Mouse (Mus musculus) bone marrow, adult 2 months (tissue): ENCODE data around the gene Olfr1499. TPM values are rescaled to one million over a fixed set of nuclear protein-coding genes. Genes with fewer than 3 reads are reported as not detected.
"Not testable (repeated sequence)": the region's sequence is repeated elsewhere in the genome, so short reads cannot be mapped to it uniquely, and the experiment has no call there.

ENCODE experiments used
- H3K27ac ChIP-seq: fragments of 200-500 bp; 2 replicates; pipeline ENCODE4 v1.5.1; 2012; ENCODE audit warnings: low read depth, mild to moderate bottlenecking, control low read depth, inconsistent platforms, low read length; ENCODE audit not compliant: control insufficient read depth, poor library complexity, insufficient read depth
- H3K4me1 ChIP-seq: fragments of 200-500 bp; 2 replicates; pipeline ENCODE4 v1.6.1; 2011; ENCODE audit warnings: low read length; ENCODE audit not compliant: control insufficient read depth, insufficient read depth
- H3K4me3 ChIP-seq: fragments of 200-500 bp; replicated peaks from 2 replicates; pipeline ENCODE3; 2011; ENCODE audit warnings: mild to moderate bottlenecking, low read depth, low read length, control low read depth; ENCODE audit not compliant: control insufficient read depth
- CTCF ChIP-seq: fragments of 200-500 bp; IDR thresholded peaks from 2 replicates; pipeline ENCODE4 v1.5.1; 2011; ENCODE audit warnings: low read length, control low read depth; ENCODE audit not compliant: control insufficient read depth, insufficient read depth
- POLR2A ChIP-seq: fragments of 200-500 bp; IDR thresholded peaks from 2 replicates; pipeline ENCODE4 v1.6.1; 2011; ENCODE audit warnings: low read depth, mild to moderate bottlenecking, control low read depth, low read length, borderline replicate concordance; ENCODE audit not compliant: control insufficient read depth
- WGBS: fragments of 180-500 bp; shearing (Covaris S2); methylation state at CpG from one replicate; pipeline ENCODE4 v1.1.7; 2018; 5-methylcytosine and 5-hydroxymethylcytosine counted together
- polyA plus RNA-seq: library from polyadenylated mRNA; stranded (reverse); fragments of >200 nt; gene quantifications from 2 replicates; pipeline ENCODE4 v1.2.4, GENCODE M21; 2011; ENCODE audit warnings: low replicate concordance; ENCODE audit not compliant: missing spikeins, insufficient read depth, insufficient read length

Gene Olfr1499
- polyA plus RNA-seq = not detected in 2 replicates

DNA sequence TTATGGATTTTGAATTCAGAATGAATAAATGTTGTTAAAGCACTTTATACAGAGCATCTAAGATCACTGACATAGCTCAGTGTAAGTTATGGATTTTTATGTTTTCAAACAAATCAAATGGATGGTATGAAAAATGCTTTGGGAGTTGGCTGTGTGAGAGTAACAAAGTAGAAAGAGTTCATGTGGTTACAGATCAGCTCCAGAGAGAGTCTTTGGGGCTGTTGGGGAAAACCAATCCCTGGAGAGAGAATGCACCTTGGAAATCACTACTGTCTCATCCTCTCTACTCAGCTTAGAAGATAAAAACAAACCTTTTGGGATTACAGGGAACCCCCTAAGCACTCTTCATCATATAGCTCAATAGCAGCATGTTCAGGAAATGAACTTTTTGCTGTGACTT lies at the start of gene Olfr1499:
Gene Olfr1499 (minus strand): TSS at position 101 of the 400 bp plus-strand sequence.
- TF ChIP-seq CTCF (no peak), POLR2A (no peak)
- no peaks in the 10 kb centered on the region for H3K4me1 ChIP-seq
- no peak within 1 kb of the TSS for H3K27ac ChIP-seq
- no peak within 1 kb of the TSS for H3K4me3 ChIP-seq

DNA sequence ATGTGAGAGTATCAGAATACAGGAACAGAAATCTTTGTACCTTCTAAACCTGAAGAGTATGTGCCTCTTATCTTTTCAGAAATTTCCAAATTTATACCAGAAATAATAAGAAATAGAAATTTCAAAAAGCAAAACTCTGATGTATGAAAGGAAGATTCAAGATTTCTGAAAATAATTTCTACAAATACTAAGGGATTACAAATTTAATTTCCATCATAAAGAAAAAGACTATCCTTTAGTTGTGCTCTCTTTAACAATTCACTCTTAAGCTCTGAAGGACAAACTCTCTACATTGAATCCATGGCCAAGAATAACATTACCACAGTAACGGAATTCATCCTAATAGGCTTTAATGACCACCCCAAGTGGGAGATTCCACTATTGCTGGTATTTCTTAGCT lies 42.2 kb upstream of the Olfr1499 start, which contains the start of gene Olfr1502:
Gene Olfr1502 (plus strand): TSS at position 301 of the 400 bp plus-strand sequence.
- no peak for TF ChIP-seq CTCF
- no peak for TF ChIP-seq POLR2A
- no peak within 1 kb of the TSS for H3K4me3 ChIP-seq
- no peaks in the 10 kb centered on the region for H3K4me1 ChIP-seq
- H3K27ac ChIP-seq = no peak within 1 kb of the TSS
- WGBS = 72% methylated on average over 1 of the region's 1 CpGs

DNA sequence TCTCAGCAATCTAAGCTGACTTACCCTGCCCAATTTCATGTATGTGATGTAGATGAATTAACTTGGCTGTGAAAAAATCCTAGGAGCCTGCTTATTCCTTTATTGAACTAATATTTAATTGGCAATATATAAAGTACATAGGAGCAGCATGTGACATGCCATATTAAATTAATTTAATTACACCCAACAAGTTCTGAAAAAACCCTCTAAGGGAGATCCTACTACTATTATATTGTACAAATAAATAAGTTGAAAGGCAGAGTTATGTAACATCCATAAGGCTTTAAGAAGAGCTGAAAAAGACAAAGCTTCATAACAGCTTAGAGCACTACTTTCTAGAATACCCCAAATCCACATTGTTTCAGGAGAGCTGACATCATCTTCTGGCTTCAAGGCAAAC lies 31.3 kb upstream of the Olfr1499 start, which contains the start of gene Olfr1501:
Gene Olfr1501 (minus strand): TSS at position 101 of the 400 bp plus-strand sequence.
- H3K4me3 ChIP-seq, H3K27ac ChIP-seq, H3K4me1 ChIP-seq: not testable (repeated sequence)

DNA sequence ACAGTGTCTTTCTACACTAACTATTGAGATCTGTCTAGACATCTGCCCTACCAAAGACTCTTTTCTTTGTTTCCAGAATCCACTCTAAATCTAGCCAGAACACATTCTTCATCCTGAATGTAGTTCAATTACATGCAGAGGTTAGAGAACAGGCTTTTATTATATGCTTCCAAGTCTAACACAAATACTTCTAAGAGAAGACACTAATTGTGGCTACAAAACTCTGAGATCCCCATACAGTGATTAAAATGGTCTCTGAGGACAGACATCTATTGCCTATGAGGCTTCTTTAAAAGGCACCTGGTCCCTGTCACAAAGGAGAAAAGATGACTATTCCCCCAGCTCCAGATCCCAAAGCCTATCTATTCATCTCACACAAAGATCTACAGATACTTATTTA lies 11.1 kb upstream of the Olfr1499 start, which contains the start of gene Olfr1500:
Gene Olfr1500 (minus strand): TSS at position 101 of the 400 bp plus-strand sequence.
- H3K4me1 ChIP-seq = no peaks in the 10 kb centered on the region
- no peak within 1 kb of the TSS for H3K27ac ChIP-seq
- H3K4me3 ChIP-seq = no peak within 1 kb of the TSS
- TF ChIP-seq POLR2A (no peak), CTCF (no peak)

DNA sequence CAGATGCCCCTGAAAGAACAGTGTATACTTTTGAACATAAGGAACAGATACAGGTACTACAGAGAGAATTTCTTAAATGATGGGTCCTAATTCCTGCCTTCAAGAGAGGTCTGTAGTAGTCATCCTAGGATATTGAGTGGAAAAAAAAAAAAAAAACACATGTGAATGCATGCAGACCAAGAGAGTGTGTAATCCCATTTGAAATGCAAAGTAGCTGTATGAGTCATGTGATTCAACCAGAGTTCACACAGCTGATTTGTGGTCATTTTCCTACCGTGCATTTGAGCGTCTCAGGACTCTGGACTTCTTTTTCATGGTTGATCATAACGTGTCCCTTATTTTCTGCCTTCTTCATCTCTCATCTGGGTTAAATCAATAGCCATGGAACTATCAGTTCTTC lies 9.2 kb upstream of the Olfr1499 start:
- H3K27ac ChIP-seq = no peak overlapping the region
- no peaks in the 10 kb centered on the region for H3K4me1 ChIP-seq
- TF ChIP-seq CTCF = no peak
- no peak for TF ChIP-seq POLR2A
- 69% methylated on average over 3 of the region's 3 CpGs for WGBS
- H3K4me3 ChIP-seq = no peak overlapping the region

DNA sequence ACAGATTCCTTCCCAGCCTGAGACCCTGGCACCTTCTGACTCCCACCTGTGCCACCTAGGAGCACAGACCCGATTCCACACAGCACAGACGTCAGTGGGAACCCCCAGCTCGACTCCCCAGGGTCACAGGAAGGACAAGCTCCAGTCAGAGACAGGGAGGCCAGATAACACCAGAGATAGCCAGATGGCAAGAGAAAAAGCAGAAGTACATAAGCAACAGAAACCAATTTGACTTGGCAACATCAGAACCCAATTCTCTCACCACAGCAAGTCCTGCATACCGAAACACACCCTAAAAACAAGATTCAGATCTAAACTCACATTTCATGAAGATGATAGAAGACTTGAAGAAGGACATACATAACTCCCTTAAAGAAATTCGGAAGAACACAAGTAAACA lies 1.6 kb upstream of the Olfr1499 start:
- WGBS = 17% methylated on average over 5 of the region's 5 CpGs
- TF ChIP-seq POLR2A (no peak), CTCF (no peak)
- Histone ChIP-seq H3K4me3 (no peak overlapping the region), H3K4me1 (no peaks in the 10 kb centered on the region), H3K27ac (no peak overlapping the region)

DNA sequence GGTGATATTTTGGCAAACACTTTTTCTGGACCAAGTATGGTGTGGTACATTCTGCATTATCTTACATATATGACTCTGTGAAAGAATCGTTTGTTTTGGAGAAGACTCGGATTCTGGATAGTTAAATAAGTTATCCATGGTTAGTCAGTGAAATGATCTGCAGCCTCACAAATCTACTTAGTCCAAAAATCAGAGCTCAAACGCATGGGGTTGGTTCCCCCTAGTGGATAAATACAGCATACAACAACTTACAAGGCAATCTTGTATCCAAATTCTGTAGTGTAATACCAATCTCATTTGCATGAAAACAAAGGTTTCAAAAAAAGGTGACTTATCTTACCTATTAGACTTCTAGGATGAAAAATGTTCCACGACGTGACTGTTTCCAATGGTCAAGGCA lies 420 bp downstream of the Olfr1499 start:
- 31% methylated on average over 5 of the region's 5 CpGs for WGBS
- TF ChIP-seq POLR2A (no peak), CTCF (no peak)
- Histone ChIP-seq H3K4me3 (no peak overlapping the region), H3K27ac (no peak overlapping the region), H3K4me1 (no peaks in the 10 kb centered on the region)

DNA sequence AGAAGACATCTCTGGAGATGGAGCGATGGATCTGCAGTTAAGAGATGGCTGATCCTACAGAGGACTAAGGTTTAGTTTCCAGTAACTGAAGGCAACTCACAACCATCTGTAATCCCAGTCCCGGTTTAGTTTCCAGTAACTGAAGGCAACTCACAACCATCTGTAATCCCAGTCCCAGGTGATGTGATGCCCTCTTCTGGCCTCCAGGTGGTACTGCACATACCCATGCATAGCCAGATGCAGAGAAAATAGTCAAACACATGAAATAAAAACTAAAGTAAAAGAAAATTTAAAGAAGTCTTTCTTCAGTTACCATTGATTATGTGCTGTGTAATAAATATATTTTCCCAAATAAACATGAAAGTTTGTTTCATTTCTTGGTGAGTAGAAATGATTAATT lies 6.4 kb downstream of the Olfr1499 start:
- Histone ChIP-seq H3K27ac (no peak overlapping the region), H3K4me1 (no peaks in the 10 kb centered on the region), H3K4me3 (no peak overlapping the region)
- TF ChIP-seq POLR2A (no peak), CTCF (no peak)
- WGBS = 59% methylated on average over 2 of the region's 2 CpGs

DNA sequence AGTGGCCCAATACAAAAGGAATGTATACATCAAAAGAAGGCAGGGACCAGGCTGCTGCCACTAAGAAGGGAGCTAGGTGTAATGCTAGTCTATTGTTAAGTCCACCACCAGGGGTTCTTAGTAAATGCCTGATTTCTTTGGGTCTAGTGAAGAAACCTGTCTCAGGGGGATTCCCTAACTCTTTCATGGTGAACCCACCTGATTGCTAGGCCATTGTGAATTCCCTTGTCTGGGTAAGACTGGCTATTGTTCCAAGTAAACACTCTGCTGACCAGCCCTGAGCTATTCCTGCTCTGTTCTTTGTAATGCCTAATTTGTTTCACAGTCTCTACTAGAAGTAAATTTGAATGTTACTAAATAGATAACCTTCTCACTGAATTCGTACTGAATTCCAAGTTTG lies 13.8 kb downstream of the Olfr1499 start:
- not testable (repeated sequence) for H3K4me1 ChIP-seq, H3K27ac ChIP-seq, H3K4me3 ChIP-seq
- WGBS = 60% methylated on average over 1 of the region's 1 CpGs
